Mouse (Mus musculus) heart, postnatal 0 days (tissue): ENCODE results near the gene Cisd2.

Experiments
- CTCF ChIP-seq: IDR thresholded peaks from 2 replicates; pipeline ENCODE4 v1.5.1; 2016; ENCODE audit warnings: antibody characterized with exemption, control low read depth, low read depth
- EP300 ChIP-seq: IDR thresholded peaks from 2 replicates; pipeline ENCODE4 v1.6.1; 2016; ENCODE audit warnings: antibody characterized with exemption, low read depth

- TF ChIP-seq CTCF, result no peak
- TF ChIP-seq EP300, result no peak
Observed at GRCm38 (mm10) chr3:135458981-135459380, 35.3 kb upstream of the Cisd2 start.
